Mouse (Mus musculus): ENCODE results near the gene Myo1h.

DNA sequence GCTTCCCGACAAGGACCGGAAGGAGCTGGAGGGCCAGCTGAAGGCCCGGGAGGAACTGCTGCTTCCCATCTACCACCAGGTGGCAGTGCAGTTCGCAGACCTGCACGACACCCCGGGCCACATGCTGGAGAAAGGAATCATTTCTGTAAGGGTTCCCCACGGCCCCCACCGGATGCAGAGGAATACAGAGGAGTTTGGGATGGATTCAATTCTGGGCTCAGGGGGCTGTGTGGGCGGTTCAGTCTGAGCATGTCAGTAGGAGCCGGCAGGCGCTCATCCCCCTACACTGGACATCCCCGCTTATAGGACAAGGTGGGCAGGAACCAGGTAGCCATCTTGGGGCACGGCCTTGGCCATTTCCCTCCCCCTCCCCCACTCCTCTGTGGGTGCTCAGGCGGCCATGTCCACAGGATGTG, 40.8 kb upstream of the Myo1h start:
- TF ChIP-seq CTCF (IDR thresholded peaks at IDR 0.05; ENCODE audit: extremely low read depth, insufficient read length, insufficient replicate concordance, low read depth, low read length) (peak; percentile 79; the same call in 1 of the 2 replicates), POLR2A (IDR thresholded peaks at IDR 0.05; ENCODE audit: low read depth, low read length) (no peak)
